Mouse (Mus musculus): ENCODE measurements around the gene Gm9508. TPM values are rescaled to one million over a fixed set of nuclear protein-coding genes. Genes with fewer than 3 reads are reported as not detected.

Gm9508 gene
- total and polyA plus RNA-seq, 2 experiments from 2014 or later: not detected

DNA sequence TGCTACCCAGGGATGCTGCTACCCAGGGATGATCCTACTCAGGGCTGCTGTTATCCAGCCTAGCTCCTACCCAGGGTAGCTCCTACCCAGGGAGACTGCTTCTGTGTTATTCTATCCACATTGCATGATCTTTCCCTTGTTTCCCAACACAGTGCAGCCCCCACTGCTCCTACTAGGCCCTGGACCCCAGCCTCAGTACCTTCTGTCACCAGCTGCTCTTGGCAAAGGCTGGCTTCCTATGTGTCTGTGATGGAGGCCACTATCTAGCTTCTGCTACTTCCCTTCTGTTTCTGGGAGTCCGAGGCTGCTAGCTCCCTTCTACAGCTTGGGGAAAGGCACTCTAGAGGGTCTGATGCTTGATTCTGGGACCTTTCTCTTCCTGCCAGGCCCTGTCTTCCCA is 49.6 kb downstream of the Gm9508 start:
- H3K4me1 ChIP-seq (ENCODE audit: insufficient read depth): no peaks in the 10 kb centered on the region
- no peak overlapping the region for H3K27ac ChIP-seq (ENCODE audit: low read depth, low read length)
- H3K4me2 ChIP-seq (ENCODE audit: low read depth): no peak overlapping the region
- H3K36me3 ChIP-seq (ENCODE audit: insufficient read depth): peaks cover 45% of the 10 kb centered on the region
- no peak for TF ChIP-seq CTCF (IDR thresholded peaks at IDR 0.05; ENCODE audit: low read depth)
- H3K9me3 ChIP-seq (ENCODE audit: low read length): no peaks in the 10 kb centered on the region
- no peak overlapping the region for H3K4me3 ChIP-seq (ENCODE audit: low read depth, low read length)
- DNase-seq: no peak
- no peak overlapping the region for H3K9ac ChIP-seq
- peak; percentile 23 for ATAC-seq
- 57% methylated on average over 1 of the region's 1 CpGs for WGBS
- no peaks in the 10 kb centered on the region for H3K27me3 ChIP-seq (ENCODE audit: insufficient read depth, low read length)

Other genes with a start within 250 kb of the Gm9508 start
- gene Fam207a, start 181.4 kb downstream of the Gm9508 start, total RNA-seq (2014; rRNA removed): 42.2 and 43.2 TPM in 2 replicates
- 30.4 and 34.9 TPM in 2 replicates for gene Fam207a, start 181.4 kb downstream of the Gm9508 start, polyA plus RNA-seq (2015; fragmentation: Nextera tagmentation; extraction: Ambion mirVana)
- 0.77 and 1.1 TPM in 2 replicates for gene Itgb2, start 167.0 kb downstream of the Gm9508 start, total RNA-seq (2014; rRNA removed)
- 0.86 and 1.2 TPM in 2 replicates for gene Itgb2, start 167.0 kb downstream of the Gm9508 start, polyA plus RNA-seq (2015; fragmentation: Nextera tagmentation; extraction: Ambion mirVana)
- gene Pttg1ip, start 115.5 kb downstream of the Gm9508 start, total RNA-seq (2014; rRNA removed): 69.6 and 98.3 TPM in 2 replicates
- gene Pttg1ip, start 115.5 kb downstream of the Gm9508 start, polyA plus RNA-seq (2015; fragmentation: Nextera tagmentation; extraction: Ambion mirVana): 67.1 and 74.2 TPM in 2 replicates
- 270 and 305 TPM in 2 replicates for gene Sumo3, start 91.1 kb downstream of the Gm9508 start, total RNA-seq (2014; rRNA removed)
- gene Sumo3, start 91.1 kb downstream of the Gm9508 start, polyA plus RNA-seq (2015; fragmentation: Nextera tagmentation; extraction: Ambion mirVana): 381 and 398 TPM in 2 replicates
- not detected in 2 replicates for gene Gm49325, start 91.0 kb downstream of the Gm9508 start, total RNA-seq (2014; rRNA removed)
- gene Gm49325, start 91.0 kb downstream of the Gm9508 start, polyA plus RNA-seq (2015; fragmentation: Nextera tagmentation; extraction: Ambion mirVana): 27.7 and 33.6 TPM in 2 replicates
- gene Ube2g2, start 75.0 kb downstream of the Gm9508 start, total RNA-seq (2014; rRNA removed): 41.7 and 45.3 TPM in 2 replicates
- gene Ube2g2, start 75.0 kb downstream of the Gm9508 start, polyA plus RNA-seq (2015; fragmentation: Nextera tagmentation; extraction: Ambion mirVana): 74.9 and 80.3 TPM in 2 replicates
- gene Tspear, start 10.7 kb downstream of the Gm9508 start, total RNA-seq (2014; rRNA removed): 0.14 TPM in 1 of 2 replicates, not detected in the other
- 0.42 and 0.99 TPM in 2 replicates for gene Tspear, start 10.7 kb downstream of the Gm9508 start, polyA plus RNA-seq (2015; fragmentation: Nextera tagmentation; extraction: Ambion mirVana)
- gene Gm19402, start 6.5 kb downstream of the Gm9508 start, total RNA-seq (2014; rRNA removed): not detected in 2 replicates
- not detected in 2 replicates for gene Gm19402, start 6.5 kb downstream of the Gm9508 start, polyA plus RNA-seq (2015; fragmentation: Nextera tagmentation; extraction: Ambion mirVana)
- not detected in 2 replicates for gene Gm10272, start 9.4 kb upstream of the Gm9508 start, total RNA-seq (2014; rRNA removed)
- gene Gm10272, start 9.4 kb upstream of the Gm9508 start, polyA plus RNA-seq (2015; fragmentation: Nextera tagmentation; extraction: Ambion mirVana): not detected in 2 replicates
- gene Gm10024, start 14.2 kb upstream of the Gm9508 start, total RNA-seq (2014; rRNA removed): not detected in 2 replicates
- not detected in 2 replicates for gene Gm10024, start 14.2 kb upstream of the Gm9508 start, polyA plus RNA-seq (2015; fragmentation: Nextera tagmentation; extraction: Ambion mirVana)
- gene Gm10142, start 18.6 kb upstream of the Gm9508 start, total RNA-seq (2014; rRNA removed): not detected in 2 replicates
- not detected in 2 replicates for gene Gm10142, start 18.6 kb upstream of the Gm9508 start, polyA plus RNA-seq (2015; fragmentation: Nextera tagmentation; extraction: Ambion mirVana)
- not detected in 2 replicates for gene Krtap12-1, start 23.4 kb upstream of the Gm9508 start, total RNA-seq (2014; rRNA removed)
- gene Krtap12-1, start 23.4 kb upstream of the Gm9508 start, polyA plus RNA-seq (2015; fragmentation: Nextera tagmentation; extraction: Ambion mirVana): not detected in 2 replicates
- not detected in 2 replicates for gene Gm10100, start 29.3 kb upstream of the Gm9508 start, total RNA-seq (2014; rRNA removed)
- gene Gm10100, start 29.3 kb upstream of the Gm9508 start, polyA plus RNA-seq (2015; fragmentation: Nextera tagmentation; extraction: Ambion mirVana): not detected in 2 replicates
- not detected in 2 replicates for gene Gm18596, start 45.4 kb upstream of the Gm9508 start, total RNA-seq (2014; rRNA removed)
- gene Gm18596, start 45.4 kb upstream of the Gm9508 start, polyA plus RNA-seq (2015; fragmentation: Nextera tagmentation; extraction: Ambion mirVana): not detected in 2 replicates
- not detected in 2 replicates for gene Gm9736, start 54.1 kb upstream of the Gm9508 start, total RNA-seq (2014; rRNA removed)
- not detected in 2 replicates for gene Gm9736, start 54.1 kb upstream of the Gm9508 start, polyA plus RNA-seq (2015; fragmentation: Nextera tagmentation; extraction: Ambion mirVana)
- not detected in 2 replicates for gene Gm3233, start 62.4 kb upstream of the Gm9508 start, total RNA-seq (2014; rRNA removed)
- gene Gm3233, start 62.4 kb upstream of the Gm9508 start, polyA plus RNA-seq (2015; fragmentation: Nextera tagmentation; extraction: Ambion mirVana): not detected in 2 replicates
- not detected in 2 replicates for gene Gm3238, start 74.1 kb upstream of the Gm9508 start, total RNA-seq (2014; rRNA removed)
- not detected in 2 replicates for gene Gm3238, start 74.1 kb upstream of the Gm9508 start, polyA plus RNA-seq (2015; fragmentation: Nextera tagmentation; extraction: Ambion mirVana)
- gene Gm7138, start 79.7 kb upstream of the Gm9508 start, total RNA-seq (2014; rRNA removed): not detected in 2 replicates
- gene Gm7138, start 79.7 kb upstream of the Gm9508 start, polyA plus RNA-seq (2015; fragmentation: Nextera tagmentation; extraction: Ambion mirVana): not detected in 2 replicates
- gene Gm3250, start 85.3 kb upstream of the Gm9508 start, total RNA-seq (2014; rRNA removed): not detected in 2 replicates
- gene Gm3250, start 85.3 kb upstream of the Gm9508 start, polyA plus RNA-seq (2015; fragmentation: Nextera tagmentation; extraction: Ambion mirVana): not detected in 2 replicates
- gene Gm7137, start 91.0 kb upstream of the Gm9508 start, total RNA-seq (2014; rRNA removed): not detected in 2 replicates
- not detected in 2 replicates for gene Gm7137, start 91.0 kb upstream of the Gm9508 start, polyA plus RNA-seq (2015; fragmentation: Nextera tagmentation; extraction: Ambion mirVana)
- not detected in 2 replicates for gene Gm9639, start 97.8 kb upstream of the Gm9508 start, total RNA-seq (2014; rRNA removed)
- gene Gm9639, start 97.8 kb upstream of the Gm9508 start, polyA plus RNA-seq (2015; fragmentation: Nextera tagmentation; extraction: Ambion mirVana): not detected in 2 replicates
- not detected in 2 replicates for gene Gm19668, start 101.9 kb upstream of the Gm9508 start, total RNA-seq (2014; rRNA removed)
- gene Gm19668, start 101.9 kb upstream of the Gm9508 start, polyA plus RNA-seq (2015; fragmentation: Nextera tagmentation; extraction: Ambion mirVana): not detected in 2 replicates
- not detected in 2 replicates for gene Gm9507, start 114.6 kb upstream of the Gm9508 start, total RNA-seq (2014; rRNA removed)
- not detected in 2 replicates for gene Gm9507, start 114.6 kb upstream of the Gm9508 start, polyA plus RNA-seq (2015; fragmentation: Nextera tagmentation; extraction: Ambion mirVana)
- gene Gm2696, start 117.4 kb upstream of the Gm9508 start, total RNA-seq (2014; rRNA removed): not detected in 2 replicates
- not detected in 2 replicates for gene Gm2696, start 117.4 kb upstream of the Gm9508 start, polyA plus RNA-seq (2015; fragmentation: Nextera tagmentation; extraction: Ambion mirVana)
- not detected in 2 replicates for gene Krtap10-4, start 129.9 kb upstream of the Gm9508 start, total RNA-seq (2014; rRNA removed)
- not detected in 2 replicates for gene Krtap10-4, start 129.9 kb upstream of the Gm9508 start, polyA plus RNA-seq (2015; fragmentation: Nextera tagmentation; extraction: Ambion mirVana)
- not detected in 2 replicates for gene Krtap10-10, start 138.7 kb upstream of the Gm9508 start, total RNA-seq (2014; rRNA removed)
- not detected in 2 replicates for gene Krtap10-10, start 138.7 kb upstream of the Gm9508 start, polyA plus RNA-seq (2015; fragmentation: Nextera tagmentation; extraction: Ambion mirVana)
- not detected in 2 replicates for gene Gm36176, start 149.6 kb upstream of the Gm9508 start, total RNA-seq (2014; rRNA removed)
- gene Gm36176, start 149.6 kb upstream of the Gm9508 start, polyA plus RNA-seq (2015; fragmentation: Nextera tagmentation; extraction: Ambion mirVana): not detected in 2 replicates
- not detected in 2 replicates for gene Gm10318, start 155.6 kb upstream of the Gm9508 start, total RNA-seq (2014; rRNA removed)
- not detected in 2 replicates for gene Gm10318, start 155.6 kb upstream of the Gm9508 start, polyA plus RNA-seq (2015; fragmentation: Nextera tagmentation; extraction: Ambion mirVana)
- 0.48 TPM in 1 of 2 replicates, not detected in the other for gene Gm3285, start 164.7 kb upstream of the Gm9508 start, total RNA-seq (2014; rRNA removed)
- gene Gm3285, start 164.7 kb upstream of the Gm9508 start, polyA plus RNA-seq (2015; fragmentation: Nextera tagmentation; extraction: Ambion mirVana): not detected in 2 replicates
- 19.7 and 24.1 TPM in 2 replicates for gene Lrrc3, start 205.3 kb upstream of the Gm9508 start, total RNA-seq (2014; rRNA removed)
- gene Lrrc3, start 205.3 kb upstream of the Gm9508 start, polyA plus RNA-seq (2015; fragmentation: Nextera tagmentation; extraction: Ambion mirVana): 15.7 and 22.4 TPM in 2 replicates

All from forebrain, postnatal 0 days (tissue).